Mouse (Mus musculus) cerebellum, postnatal 10 days (tissue): ENCODE measurements around the gene Cops2.

ENCODE experiments used
- DNase-seq, 2 experiments: peaks; one replicate each; pipeline ENCODE4 v3.0.0; 2021; ENCODE audit warnings: mixed read lengths in 2 of 2

Gene Cops2

DNA sequence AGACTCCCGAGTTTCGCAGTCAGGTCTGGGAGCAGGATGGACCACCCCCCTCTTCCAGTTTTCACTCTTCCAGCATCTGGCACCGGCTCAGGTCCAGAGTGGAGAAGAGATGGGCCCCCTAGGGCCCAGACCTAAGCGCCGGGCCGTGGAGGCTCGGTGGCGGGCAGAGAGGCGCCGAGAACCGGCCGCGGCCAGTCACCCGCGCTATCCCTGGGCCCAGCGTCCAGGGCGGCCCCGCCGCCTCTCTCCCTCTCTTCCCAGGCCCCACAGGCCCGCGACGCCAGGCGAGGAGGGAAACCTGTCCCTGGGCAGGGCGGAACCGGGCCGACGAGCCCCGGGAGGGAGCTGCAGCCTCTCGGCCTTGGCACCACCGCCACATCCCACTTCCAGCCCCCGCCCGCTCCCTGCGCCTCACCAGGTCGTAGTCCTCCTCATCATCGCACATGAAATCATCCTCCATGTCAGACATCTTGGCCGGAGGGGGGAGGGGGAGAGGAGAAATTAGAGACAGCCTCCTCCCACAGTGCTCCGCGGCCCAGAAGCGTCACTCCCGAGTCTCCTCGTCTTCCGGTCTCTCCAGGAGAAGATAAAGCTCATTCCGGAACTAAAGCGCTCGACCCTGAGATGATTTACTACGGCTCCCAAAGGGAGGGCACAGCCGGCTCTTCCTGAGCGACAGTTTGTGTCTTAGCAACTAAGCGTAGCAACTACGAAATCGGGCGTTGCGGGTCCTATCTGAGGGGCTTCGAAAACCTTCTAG, at the start of gene Cops2, which contains the start of gene Galk2:
Gene Cops2 (minus strand): TSS at position 619 of the 760 bp plus-strand sequence.
Gene Galk2 (plus strand): TSS at position 589 of the 760 bp plus-strand sequence.
- peak; percentile 98 for DNase-seq

DNA sequence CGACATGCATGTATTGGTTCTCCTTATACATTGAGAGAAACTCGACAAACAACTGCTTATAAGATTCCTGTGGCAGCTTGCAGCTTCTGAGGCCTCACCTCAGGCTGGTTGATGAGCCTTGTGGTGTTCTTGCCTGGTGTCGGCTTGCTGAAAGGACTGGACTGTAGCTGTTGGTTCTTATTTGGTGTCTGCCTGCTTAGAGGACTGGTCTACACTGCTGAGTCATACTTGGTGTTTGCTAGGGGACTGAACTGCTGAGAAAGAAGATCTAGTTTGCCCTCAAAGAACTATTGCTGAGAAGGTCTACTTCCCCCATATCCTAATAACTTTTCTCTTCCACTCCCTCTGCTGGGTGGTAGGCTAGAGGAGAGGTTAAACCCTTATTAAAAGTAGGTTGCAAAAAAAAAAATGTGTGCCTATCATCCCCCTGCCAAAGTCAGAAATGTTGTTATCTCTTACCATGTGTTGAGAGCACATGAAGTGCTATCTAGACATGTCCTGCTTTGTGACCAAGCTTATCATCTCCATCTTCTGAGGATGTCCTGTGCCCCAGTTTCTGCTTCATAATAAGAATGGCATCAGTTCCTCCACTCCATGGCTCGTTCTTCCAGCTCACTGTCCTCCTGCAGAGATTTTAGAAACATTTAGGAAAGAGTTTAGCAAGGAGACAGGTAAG, 48.8 kb upstream of the Cops2 start:
- no peak for DNase-seq

DNA sequence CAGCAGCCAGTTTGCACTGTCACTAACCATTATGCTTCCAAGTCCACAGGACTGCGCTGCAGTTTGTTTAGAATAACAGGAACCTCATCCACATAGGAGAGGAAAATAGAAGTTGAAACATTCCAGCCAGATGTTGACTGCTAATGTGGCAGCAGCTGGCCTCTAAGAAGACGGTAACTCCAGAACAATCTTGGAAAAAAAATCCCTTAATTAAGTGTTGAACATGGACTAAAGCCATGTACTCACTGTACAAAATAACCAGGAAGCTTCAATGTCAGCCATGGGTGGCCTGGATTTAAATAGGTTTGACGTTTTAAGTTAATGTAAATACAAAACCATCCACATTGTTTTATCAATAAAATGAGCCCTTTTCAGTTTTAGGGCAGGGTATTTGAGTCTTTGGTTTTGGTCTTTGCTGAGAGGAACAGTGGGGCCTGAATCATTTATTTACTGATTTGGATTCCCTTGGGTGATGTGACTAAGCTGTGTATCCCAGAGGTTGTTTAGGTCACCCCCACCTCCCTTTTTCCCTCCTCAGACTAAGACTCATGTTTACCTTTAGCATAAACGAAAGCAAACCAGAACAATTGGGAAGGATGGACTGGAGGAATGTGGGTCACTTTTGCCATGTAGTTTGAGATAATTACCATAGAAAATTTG, 47.6 kb upstream of the Cops2 start:
- DNase-seq: no peak

GRCm38 (mm10) chr2:125901426-125901825, 42.5 kb upstream of the Cops2 start:
- DNase-seq: no peak

GRCm38 (mm10) chr2:125900797-125901410, 42.0 kb upstream of the Cops2 start:
- no peak for DNase-seq

DNA sequence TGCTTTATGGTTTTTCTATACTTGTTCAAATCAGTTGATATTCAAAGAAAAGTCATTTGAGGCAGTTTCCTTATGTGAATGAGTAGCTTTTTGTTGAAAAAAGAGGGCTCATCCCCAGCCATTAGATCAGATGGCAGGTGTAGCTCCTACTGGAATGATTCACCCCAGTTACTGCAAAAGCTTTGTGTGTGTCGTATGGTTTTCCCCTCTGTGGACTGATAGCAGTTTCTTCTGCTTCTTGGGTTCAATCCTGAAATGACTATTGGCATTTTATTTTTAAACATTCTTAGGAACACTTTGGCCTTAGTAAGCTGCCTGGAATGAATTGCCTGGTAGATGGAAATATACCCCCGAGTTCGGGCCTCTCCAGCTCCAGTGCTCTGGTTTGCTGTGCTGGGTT, 37.4 kb upstream of the Cops2 start:
- no peak for DNase-seq

GRCm38 (mm10) chr2:125895099-125895498, 36.2 kb upstream of the Cops2 start:
- no peak for DNase-seq

- peak; percentile 70 to 72 for DNase-seq
These were observed 34.2 kb upstream of the Cops2 start for GRCm38 (mm10) chr2:125893096-125893495.

DNA sequence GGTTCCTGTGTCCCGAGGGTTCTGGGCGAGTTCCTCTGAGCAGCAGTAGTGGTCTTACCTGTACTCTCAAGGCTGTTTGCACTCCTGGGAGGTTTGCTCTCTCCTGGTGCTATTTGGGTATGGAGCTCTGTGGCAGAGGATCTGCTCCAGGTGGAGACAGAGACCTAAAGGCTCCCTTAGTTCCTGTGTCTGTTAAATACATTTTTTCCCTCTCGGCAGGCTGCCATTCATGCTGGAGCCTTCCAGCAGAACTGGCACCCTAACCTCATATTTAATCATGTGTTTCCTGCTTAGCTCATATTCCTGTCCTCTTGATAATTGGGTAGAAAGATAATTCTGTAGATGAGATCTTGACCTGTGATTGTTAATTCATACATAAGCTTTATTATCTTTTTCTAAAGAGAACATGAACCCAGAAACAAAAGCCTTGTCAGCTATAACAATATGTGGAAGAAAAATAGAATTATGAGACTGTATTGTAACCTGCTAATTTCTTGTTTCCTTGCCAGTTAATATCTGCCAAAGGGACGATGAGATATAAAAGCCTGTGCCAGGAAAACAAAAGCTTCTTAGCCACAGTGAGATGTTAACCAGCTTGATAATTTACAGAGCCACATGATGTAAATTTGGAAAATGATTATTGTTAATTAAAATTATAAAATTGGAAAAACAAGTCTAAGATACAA, 27.1 kb upstream of the Cops2 start:
- peak; percentile 77 to 78 for DNase-seq

GRCm38 (mm10) chr2:125870159-125870558, 11.2 kb upstream of the Cops2 start:
- DNase-seq: no peak

DNA sequence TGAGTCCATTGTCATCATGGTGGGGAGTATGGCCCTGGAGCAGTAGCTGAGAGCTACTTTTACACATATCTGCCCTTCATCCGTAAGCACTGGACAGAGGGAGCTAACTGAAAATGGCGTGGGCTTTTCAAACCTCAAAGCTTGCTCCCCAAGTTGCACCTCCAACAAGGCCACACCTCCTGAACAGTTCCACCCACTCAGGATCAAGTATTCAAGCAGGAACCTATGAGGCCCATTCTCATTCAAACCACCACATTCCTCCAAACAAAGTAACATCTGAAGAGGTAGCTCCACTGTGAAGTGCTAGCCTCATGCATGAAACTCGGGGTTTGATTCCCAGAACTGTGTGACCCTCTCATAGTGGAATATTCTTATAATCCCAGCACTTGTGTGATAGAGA, 9.4 kb upstream of the Cops2 start:
- no peak for DNase-seq

- DNase-seq: peak; percentile 78
These were observed 7.3 kb upstream of the Cops2 start for GRCm38 (mm10) chr2:125866058-125866740.

- DNase-seq: peak; percentile 62 to 73
These were observed 6.6 kb upstream of the Cops2 start for GRCm38 (mm10) chr2:125865585-125865984.

DNA sequence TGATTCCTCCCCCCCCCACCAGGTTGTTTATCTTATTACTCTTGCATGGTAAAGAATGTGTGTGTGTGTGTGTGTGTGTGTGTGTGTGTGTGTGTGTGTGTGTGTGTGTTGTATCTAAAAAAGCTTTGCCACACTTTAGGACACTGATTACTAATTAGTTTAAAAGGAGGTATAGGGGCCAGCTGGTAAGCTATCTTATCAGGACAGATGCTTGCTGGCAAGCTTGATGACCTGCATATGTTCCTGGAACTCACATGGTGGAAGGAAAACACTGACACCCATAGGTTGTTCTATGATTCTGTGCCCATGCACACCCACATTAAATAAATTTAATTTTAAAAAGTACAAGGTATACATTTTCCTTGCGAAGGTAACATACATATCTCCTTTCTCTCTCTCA, 5.6 kb upstream of the Cops2 start:
- no peak for DNase-seq

DNA sequence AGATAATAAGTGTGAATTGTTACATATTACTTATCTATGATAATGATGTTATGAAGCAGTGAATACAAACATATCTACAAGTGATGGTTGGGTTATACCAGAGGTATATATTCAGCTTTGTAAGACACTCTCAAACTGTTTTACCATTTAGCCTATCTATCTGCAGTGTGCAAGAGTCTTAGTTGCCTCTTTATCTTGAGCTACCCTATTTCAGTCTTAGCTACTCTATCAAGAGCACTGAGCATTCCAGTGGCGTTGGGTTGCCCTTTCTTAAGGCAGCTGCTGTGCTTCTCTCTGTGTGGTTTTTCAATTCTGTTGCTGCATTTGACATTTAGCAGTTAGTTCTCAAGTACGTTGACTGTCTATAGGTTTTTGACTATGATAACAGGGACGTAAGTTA, 4.9 kb upstream of the Cops2 start:
- no peak for DNase-seq

- DNase-seq: peak in 1 of 2 experiments; percentile 4
These were observed 1.2 kb downstream of the Cops2 start for GRCm38 (mm10) chr2:125857707-125858106.

GRCm38 (mm10) chr2:125851237-125851636, 7.7 kb downstream of the Cops2 start:
- DNase-seq: no peak

- DNase-seq: no peak
These were observed 20.1 kb downstream of the Cops2 start for GRCm38 (mm10) chr2:125838708-125839284.

DNA sequence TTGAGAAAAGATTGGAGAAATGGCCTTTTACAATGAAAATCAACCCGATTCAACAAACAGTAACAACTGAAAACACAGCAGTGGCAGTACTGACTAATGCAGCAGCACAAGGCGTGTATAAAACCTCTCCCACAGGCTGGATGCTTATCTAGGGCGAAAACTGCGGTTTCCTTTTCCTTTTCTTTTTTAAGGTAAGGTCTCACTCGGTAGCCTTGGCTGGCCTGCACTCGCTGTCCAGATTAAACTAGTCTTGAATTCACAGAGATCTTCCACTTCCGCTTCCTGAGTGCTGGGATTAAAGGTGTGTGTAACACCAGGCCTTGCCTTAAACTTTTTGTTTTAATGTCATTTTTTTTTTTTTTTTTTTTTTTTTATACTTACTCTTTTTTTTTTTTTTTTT, 20.8 kb downstream of the Cops2 start:
- DNase-seq: no peak

GRCm38 (mm10) chr2:125829924-125830323, 29.0 kb downstream of the Cops2 start:
- DNase-seq: no peak

DNA sequence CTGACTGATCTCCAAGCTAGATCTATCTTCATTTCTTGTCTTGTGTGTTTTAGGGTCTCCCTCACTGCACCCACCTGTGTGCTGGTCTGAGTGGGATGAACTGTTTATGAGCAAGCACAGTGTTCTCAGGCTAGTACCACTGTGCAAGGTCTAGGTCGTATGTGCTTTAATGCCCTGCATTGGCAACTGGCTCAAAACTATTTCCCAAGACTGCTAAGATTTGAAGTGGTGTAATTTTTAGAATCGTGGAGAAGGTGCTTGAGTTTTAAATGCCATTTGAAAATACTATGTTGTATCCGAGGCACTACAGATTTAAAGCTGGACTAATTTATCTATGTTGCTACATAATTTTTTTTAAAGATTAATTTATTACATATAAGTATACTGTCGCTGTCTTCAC, 31.0 kb downstream of the Cops2 start:
- no peak for DNase-seq

GRCm38 (mm10) chr2:125826201-125826600, 32.7 kb downstream of the Cops2 start:
- DNase-seq: no peak
